Mouse (Mus musculus) ES-Bruce4 (cell line): ENCODE results near the gene Foxb1.

Experiments
- CTCF ChIP-seq: IDR thresholded peaks from one replicate; pipeline ENCODE4 v1.8.1; 2011; ENCODE audit warnings: low read depth, low read length
- EP300 ChIP-seq: IDR thresholded peaks from 2 replicates; pipeline ENCODE4 v1.6.1; 2011; ENCODE audit warnings: low read depth, low read length; ENCODE audit not compliant: insufficient read depth
- POLR2A ChIP-seq: IDR thresholded peaks from one replicate; pipeline ENCODE4 v1.8.1; 2011; ENCODE audit warnings: low read length; ENCODE audit not compliant: insufficient read depth

DNA sequence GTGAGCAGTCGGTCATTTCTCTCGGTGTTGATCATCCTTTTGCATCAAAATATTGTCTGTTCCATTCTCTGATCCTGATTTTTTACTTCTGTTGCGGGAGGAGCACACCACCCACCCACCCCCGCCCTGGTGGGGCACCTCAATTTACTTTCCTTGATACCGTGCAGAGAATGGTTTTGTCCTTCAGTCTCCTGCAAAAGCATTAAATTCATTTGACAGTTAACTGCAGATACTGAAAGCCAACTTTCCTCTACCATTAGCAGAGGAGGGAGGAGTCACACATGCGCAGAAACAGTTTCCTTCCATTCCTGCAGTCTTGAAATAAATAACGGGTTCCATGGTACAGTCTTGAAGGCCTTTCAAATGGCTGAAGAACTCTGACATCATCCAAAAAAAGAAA, 46.4 kb downstream of the Foxb1 start:
- TF ChIP-seq CTCF (no peak), EP300 (no peak), POLR2A (no peak)
